Mouse (Mus musculus) neural tube, embryonic 15.5 days (tissue): ENCODE measurements at regions not wholly inside any gene's neighbourhood (a gene's known extent, or its start where the extent isn't known, plus 50 kb on each side); places are given as distances from the start of the nearest gene placed in this dataset.

Experiments used
- ATAC-seq: fragments of 200-750 bp; cut with Nextera tagmentation; 2 replicates; pipeline ENCODE4 v1.8.0; 2017; ENCODE audit warnings: mild to moderate bottlenecking, moderate TSS enrichment, moderate library complexity; ENCODE audit not compliant: low FRiP score
- H3K27ac ChIP-seq: fragments of 300-500 bp; sonication (generic); replicated peaks from 2 replicates; pipeline ENCODE4 v1.5.1; 2015; ENCODE audit warnings: mild to moderate bottlenecking, inconsistent platforms
- H3K27me3 ChIP-seq: fragments of 300-500 bp; sonication (generic); replicated peaks from 2 replicates; pipeline ENCODE4 v1.6.1; 2015; ENCODE audit warnings: inconsistent platforms
- H3K36me3 ChIP-seq: fragments of 300-500 bp; sonication (generic); 2 replicates; pipeline ENCODE4 v1.6.1; 2015; ENCODE audit warnings: inconsistent platforms
- H3K4me1 ChIP-seq: fragments of 300-500 bp; sonication (generic); 2 replicates; pipeline ENCODE4 v1.6.1; 2015; ENCODE audit warnings: inconsistent platforms
- H3K4me2 ChIP-seq: fragments of 300-500 bp; sonication (generic); 2 replicates; pipeline ENCODE4 v1.6.1; 2015; ENCODE audit warnings: inconsistent platforms, mild to moderate bottlenecking, moderate library complexity
- H3K4me3 ChIP-seq: fragments of 300-500 bp; sonication (generic); replicated peaks from 2 replicates; pipeline ENCODE4 v1.5.1; 2015; ENCODE audit warnings: mild to moderate bottlenecking, inconsistent platforms
- H3K9ac ChIP-seq: fragments of 300-500 bp; sonication (generic); replicated peaks from 2 replicates; pipeline ENCODE4 v1.6.1; 2015; ENCODE audit warnings: mild to moderate bottlenecking, inconsistent platforms
- H3K9me3 ChIP-seq: fragments of 300-500 bp; sonication (generic); replicated peaks from 2 replicates; pipeline ENCODE4 v1.6.1; 2016; ENCODE audit warnings: inconsistent platforms
- WGBS: fragments of 180-500 bp; shearing (Covaris S2); methylation state at CpG from one replicate; pipeline ENCODE4 v1.1.7; 2015; ENCODE audit warnings: mixed read lengths; 5-methylcytosine and 5-hydroxymethylcytosine counted together

DNA sequence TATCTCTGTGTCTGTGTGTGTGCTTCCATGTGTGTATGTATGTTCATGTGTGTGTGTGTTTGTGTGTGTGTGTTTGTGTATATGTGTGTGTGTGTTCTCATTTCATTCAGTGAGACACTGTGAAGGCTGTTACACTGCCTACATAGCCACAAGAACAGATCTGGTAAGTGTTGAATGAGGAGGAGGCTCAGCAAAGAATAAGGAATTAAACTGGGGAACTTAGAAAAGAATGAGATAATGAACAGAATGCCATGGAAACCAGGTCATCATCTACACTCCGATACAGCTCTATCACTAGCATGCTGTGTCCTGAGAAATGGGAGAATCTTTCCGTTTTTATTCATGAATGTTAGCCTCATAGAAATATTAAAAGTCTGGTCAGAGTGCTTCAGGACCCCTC lies 495.7 kb downstream of the Pdcd6ip start:
- Histone ChIP-seq H3K4me3 (no peak overlapping the region), H3K4me2 (no peak overlapping the region), H3K27me3 (no peaks in the 10 kb centered on the region), H3K9me3 (no peaks in the 10 kb centered on the region), H3K27ac (no peak overlapping the region), H3K9ac (no peak overlapping the region), H3K36me3 (no peaks in the 10 kb centered on the region), H3K4me1 (peaks cover 7% of the 10 kb centered on the region)
- 83% methylated on average over 2 of the region's 2 CpGs for WGBS
- no peak for ATAC-seq

DNA sequence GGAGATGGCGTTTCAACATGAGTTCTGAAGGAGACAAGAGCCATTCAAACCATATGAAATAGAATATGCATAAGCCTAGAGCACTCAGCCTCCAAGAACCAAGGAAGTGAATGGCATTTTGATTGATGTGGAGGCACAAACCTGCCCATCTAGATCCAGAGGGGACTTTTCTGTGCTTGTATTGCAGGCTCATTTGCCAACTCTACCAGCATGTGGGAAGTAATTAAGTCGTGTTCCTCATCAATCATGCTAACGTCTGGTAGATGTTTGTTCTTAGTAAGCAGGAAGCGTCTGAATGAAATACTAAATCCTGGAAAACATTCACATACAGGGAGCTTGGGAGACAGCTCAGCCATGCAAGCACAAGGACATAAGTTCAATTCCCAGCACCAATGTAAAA lies 499.9 kb downstream of the Pdcd6ip start:
- no peaks in the 10 kb centered on the region for H3K36me3 ChIP-seq
- ATAC-seq = no peak
- WGBS = 36% methylated on average over 4 of the region's 4 CpGs

DNA sequence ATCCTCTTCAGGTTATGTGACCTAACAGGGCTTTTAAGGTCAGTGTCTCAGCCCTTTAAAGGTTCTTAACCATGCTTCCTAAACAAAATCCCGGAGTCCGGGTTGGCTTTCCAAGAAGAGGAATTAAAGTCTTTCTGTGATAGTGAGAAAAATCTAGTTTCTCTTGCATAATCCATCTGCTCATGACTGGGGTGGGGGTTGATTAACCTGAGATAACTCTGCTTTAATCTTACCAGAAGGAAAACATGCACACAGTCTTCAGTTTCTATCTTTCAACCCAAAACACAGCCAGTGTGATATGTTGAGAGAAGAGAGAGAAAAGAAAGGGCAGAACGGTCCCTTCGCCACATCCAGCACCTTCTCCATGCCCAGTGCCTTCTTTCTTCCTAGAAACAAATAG lies 508.8 kb downstream of the Pdcd6ip start:
- 95% methylated on average over 4 of the region's 4 CpGs for WGBS
- ATAC-seq = no peak
- H3K36me3 ChIP-seq = no peaks in the 10 kb centered on the region

More for the DNA sequence above, 499.9 kb downstream of the Pdcd6ip start:
- H3K4me3 ChIP-seq = no peak overlapping the region
- no peak overlapping the region for H3K9ac ChIP-seq
- H3K4me2 ChIP-seq = no peak overlapping the region
- no peaks in the 10 kb centered on the region for H3K4me1 ChIP-seq
- no peaks in the 10 kb centered on the region for H3K9me3 ChIP-seq
- no peak overlapping the region for H3K27ac ChIP-seq
- H3K27me3 ChIP-seq = no peaks in the 10 kb centered on the region

DNA sequence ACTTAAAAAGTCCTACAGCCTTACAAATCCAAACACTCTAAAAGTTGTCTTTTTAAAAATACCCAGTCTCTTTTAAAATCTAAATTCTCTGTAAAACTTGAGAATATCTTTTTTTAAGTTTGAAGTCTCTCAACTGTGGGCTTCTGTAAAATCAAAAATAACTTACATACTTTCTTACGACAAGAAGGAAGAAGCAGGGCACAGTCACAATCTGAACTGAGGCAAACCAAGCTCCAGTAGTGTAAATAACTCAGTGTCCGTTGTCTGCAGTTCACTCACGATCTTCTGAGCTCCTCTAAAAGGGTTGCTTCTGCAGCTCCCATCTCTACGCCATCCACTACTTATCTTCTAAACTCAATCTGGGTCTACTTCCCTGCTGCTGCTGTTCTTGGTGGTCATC lies 512.5 kb downstream of the Pdcd6ip start:
- Histone ChIP-seq H3K27ac (no peak overlapping the region), H3K4me2 (no peak overlapping the region), H3K9ac (no peak overlapping the region), H3K4me3 (no peak overlapping the region), H3K36me3 (no peaks in the 10 kb centered on the region), H3K9me3 (no peaks in the 10 kb centered on the region), H3K27me3 (no peaks in the 10 kb centered on the region), H3K4me1 (no peaks in the 10 kb centered on the region)
- no peak for ATAC-seq
- 94% methylated on average over 4 of the region's 4 CpGs for WGBS

More for the DNA sequence above, 508.8 kb downstream of the Pdcd6ip start:
- H3K9ac ChIP-seq = no peak overlapping the region
- no peak overlapping the region for H3K27ac ChIP-seq
- no peaks in the 10 kb centered on the region for H3K9me3 ChIP-seq
- no peak overlapping the region for H3K4me2 ChIP-seq
- H3K4me1 ChIP-seq = no peaks in the 10 kb centered on the region
- no peak overlapping the region for H3K4me3 ChIP-seq
- no peaks in the 10 kb centered on the region for H3K27me3 ChIP-seq

DNA sequence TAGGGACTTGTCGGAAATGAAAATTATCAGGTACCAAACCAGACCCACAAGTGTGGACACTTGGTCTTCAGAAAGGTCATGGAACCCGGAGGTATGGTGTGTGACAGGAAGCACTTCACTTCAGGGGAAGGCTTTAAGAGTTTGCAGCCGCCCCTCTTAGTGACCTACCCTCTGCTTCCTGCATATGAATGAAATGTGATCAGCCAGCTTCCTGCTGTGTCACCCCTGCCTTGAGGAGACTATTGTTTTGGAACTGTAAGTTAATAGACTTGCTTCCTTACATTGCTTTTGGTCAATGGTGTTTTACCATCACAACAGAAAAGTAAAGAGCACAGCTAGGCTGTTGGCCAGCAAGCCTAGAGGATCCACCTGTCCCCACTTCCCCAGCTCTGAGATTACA lies 515.3 kb downstream of the Pdcd6ip start:
- Histone ChIP-seq H3K4me2 (no peak overlapping the region), H3K36me3 (no peaks in the 10 kb centered on the region), H3K4me1 (no peaks in the 10 kb centered on the region), H3K9me3 (no peaks in the 10 kb centered on the region), H3K4me3 (no peak overlapping the region), H3K9ac (no peak overlapping the region), H3K27ac (no peak overlapping the region), H3K27me3 (no peaks in the 10 kb centered on the region)
- no peak for ATAC-seq
- 74% methylated on average over 3 of the region's 3 CpGs for WGBS

DNA sequence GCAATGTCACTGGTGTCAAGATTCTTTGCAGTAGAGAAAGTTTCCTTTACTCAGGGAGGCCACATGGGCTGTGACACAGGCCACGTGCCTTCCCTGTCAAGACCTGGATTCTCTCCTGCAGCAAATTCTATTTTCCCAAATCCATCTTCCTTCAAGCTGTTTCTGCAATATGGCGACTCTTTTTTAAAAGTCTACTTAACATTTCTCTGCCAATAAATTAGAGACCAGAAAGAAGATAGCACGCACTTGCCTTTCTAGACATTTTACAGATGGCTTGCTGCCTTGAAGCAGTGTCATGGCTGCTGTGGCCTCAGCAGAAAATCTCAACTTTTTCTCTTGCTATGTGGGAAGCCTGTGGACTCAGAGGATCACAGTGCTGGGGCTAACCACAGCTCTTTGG lies 516.9 kb downstream of the Pdcd6ip start:
- ATAC-seq = no peak
- no peaks in the 10 kb centered on the region for H3K4me1 ChIP-seq
- no peak overlapping the region for H3K9ac ChIP-seq
- H3K9me3 ChIP-seq = no peaks in the 10 kb centered on the region
- no peak overlapping the region for H3K4me3 ChIP-seq
- no peak overlapping the region for H3K27ac ChIP-seq
- no peaks in the 10 kb centered on the region for H3K27me3 ChIP-seq
- 87% methylated on average over 3 of the region's 3 CpGs for WGBS
- H3K4me2 ChIP-seq = no peak overlapping the region
- H3K36me3 ChIP-seq = no peaks in the 10 kb centered on the region

DNA sequence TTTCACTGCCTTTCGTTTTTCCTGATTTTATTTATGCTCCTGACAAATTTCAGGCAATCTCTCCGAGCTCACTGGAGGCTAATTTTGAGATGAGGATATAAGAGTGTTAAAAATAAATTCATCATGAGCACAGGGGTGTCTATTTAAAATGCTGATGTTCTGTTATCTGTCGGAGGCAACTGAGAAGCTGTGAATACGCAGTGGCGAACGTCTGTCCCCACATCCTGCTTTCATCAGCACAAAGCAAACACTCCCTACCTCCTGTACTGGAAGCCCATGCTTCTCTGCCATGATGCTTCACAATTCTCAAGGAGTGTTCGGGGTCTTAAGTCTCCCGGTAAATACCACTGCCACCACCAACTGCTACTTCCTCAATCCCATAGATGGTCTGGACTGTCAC lies 526.9 kb downstream of the Pdcd6ip start:
- Histone ChIP-seq H3K4me3 (no peak overlapping the region), H3K9me3 (no peaks in the 10 kb centered on the region), H3K9ac (no peak overlapping the region), H3K27ac (no peak overlapping the region), H3K4me1 (no peaks in the 10 kb centered on the region), H3K27me3 (no peaks in the 10 kb centered on the region), H3K36me3 (no peaks in the 10 kb centered on the region), H3K4me2 (no peak overlapping the region)
- no peak for ATAC-seq
- 79% methylated on average over 8 of the region's 8 CpGs for WGBS

DNA sequence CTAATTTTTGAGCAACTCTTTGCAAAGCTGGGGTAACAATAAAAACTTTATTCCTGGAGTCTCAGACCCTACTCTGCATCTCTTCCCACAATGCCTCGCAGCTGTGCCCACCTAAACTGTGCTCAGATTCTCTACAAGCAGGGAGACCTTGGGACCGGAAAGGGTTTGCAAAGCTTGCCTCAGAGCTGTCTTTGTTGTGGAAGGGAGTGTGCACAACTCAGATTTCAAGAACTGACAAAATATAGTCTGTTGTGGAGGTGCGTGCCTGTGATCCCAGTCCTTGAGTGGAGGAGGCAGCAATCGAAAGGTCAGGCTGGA lies 530.2 kb downstream of the Pdcd6ip start:
- Histone ChIP-seq H3K4me3 (no peak overlapping the region), H3K36me3 (no peaks in the 10 kb centered on the region), H3K4me1 (no peaks in the 10 kb centered on the region), H3K4me2 (no peak overlapping the region), H3K9ac (no peak overlapping the region), H3K27ac (no peak overlapping the region), H3K27me3 (no peaks in the 10 kb centered on the region), H3K9me3 (no peaks in the 10 kb centered on the region)
- no peak for ATAC-seq
- WGBS = 94% methylated on average over 4 of the region's 4 CpGs

DNA sequence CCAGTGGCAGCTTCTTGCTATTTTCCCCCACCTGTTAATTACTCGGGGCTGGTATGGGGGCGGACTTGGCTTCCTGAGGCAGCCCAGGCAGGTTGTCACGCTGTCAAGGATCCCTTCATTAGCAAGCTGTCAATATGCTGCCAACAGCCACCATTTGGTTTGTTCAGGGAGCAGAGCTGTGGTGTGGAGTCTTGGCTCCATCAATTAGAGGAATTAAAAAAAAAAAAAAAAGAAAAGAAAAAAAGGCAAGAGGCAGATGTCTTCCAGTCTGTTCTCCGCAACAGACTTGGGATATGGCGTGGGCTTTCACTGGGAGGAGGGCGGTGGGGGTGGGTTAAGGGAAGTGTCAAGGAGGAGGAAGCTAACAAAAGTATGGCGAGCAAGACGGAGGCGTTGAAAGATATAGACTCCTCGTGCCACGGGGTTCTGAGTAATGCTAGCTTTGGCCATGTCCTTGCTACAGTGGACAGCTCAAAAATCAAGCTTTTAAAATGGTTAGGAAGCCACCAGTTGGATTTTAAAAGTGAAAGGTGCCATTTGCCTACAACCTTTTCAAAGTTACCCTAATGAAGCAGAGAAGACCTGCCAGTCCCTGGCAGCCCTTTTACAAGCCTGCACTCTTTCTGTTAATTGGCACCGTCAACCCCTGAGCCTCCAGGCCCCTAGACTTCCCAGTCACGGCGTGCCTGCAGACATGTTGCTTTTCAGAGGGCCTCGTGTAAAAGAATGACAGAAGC lies 530.7 kb downstream of the Pdcd6ip start:
- Histone ChIP-seq H3K27ac (no peak overlapping the region), H3K36me3 (no peaks in the 10 kb centered on the region), H3K4me1 (no peaks in the 10 kb centered on the region), H3K9ac (no peak overlapping the region), H3K4me2 (no peak overlapping the region), H3K4me3 (no peak overlapping the region), H3K9me3 (no peaks in the 10 kb centered on the region), H3K27me3 (no peaks in the 10 kb centered on the region)
- WGBS = 67% methylated on average over 15 of the region's 15 CpGs
- no peak for ATAC-seq

DNA sequence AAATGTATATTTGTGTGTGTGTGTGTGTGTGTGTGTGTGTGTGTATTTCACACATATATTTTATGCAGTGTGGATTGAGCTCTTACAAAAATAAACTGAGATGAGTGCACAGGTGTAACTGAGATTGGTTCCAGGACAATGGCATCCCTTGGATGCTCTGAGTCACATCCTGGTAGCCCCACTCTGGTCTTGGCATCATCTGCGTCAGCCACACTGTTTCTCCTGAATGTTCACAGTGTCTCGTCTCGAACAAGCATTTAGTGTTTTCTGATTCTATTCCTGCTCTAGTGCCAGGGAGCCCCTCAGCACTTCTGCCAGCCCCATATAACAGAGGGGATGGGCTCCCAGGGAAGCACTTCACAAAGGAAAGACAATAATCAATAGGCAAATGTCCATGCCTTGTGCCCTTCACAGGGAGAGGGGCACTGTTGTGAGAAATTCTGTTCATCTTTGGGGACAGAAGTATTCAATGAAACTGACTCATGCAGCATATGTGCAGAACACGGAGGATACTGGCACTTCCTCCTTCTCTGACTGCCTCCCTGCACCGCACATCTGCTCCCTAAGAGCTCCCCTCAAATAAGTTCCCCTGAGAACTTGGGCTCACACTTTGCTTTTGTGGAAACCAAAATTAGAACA lies 536.2 kb downstream of the Pdcd6ip start:
- H3K9me3 ChIP-seq = no peaks in the 10 kb centered on the region
- H3K4me1 ChIP-seq = no peaks in the 10 kb centered on the region
- WGBS = 75% methylated on average over 5 of the region's 5 CpGs
- no peak overlapping the region for H3K4me3 ChIP-seq
- no peak overlapping the region for H3K27ac ChIP-seq
- H3K9ac ChIP-seq = no peak overlapping the region
- ATAC-seq = no peak
- H3K27me3 ChIP-seq = no peaks in the 10 kb centered on the region
- H3K4me2 ChIP-seq = no peak overlapping the region
- no peaks in the 10 kb centered on the region for H3K36me3 ChIP-seq

DNA sequence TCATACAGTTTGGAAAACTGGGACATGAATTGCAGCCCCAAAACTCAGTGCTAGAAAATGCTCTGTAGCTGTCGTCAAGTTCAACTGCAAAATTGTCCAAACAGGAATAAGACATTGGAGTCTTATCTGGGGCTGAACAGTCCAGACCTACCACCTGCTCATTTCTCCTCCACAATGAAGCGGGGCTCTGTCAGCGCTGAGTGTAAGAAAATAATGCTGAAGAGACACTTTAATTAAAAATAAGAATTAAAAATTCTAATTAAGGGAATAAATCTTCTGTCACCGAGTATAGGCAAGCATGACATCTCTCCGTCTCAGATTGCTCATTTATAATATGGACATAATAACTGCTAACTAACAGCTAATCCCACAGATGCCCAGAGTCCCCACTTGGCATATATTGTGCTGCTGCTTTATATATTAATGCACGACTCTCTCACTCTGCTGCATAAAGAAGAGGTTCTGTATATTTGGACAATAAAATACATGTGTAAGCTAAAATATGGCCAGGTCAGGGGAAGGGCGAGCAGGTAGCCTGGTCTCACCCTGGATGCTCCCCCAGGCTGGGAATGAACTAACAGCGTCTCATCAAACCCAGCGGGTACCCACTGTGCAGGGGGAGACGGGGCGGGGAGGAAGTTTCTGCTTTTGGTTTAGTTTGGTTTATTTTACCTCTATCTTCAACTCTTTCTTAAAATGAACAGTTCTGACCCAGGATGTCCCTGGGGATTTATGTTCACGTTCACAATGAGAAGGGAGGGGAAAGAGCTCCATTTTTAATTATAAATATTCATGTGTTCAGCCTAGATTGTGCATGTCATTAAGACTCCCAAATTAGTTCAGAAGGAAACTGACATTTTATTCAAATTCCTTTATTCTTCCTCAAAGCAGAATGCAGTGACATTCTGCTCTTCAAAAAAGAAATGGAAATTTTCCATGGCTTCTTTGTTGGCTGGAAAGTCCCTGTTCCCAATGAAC lies 544.9 kb downstream of the Pdcd6ip start:
- ATAC-seq = peak; percentile 80; the same call in 1 of the 2 replicates
- no peak overlapping the region; the same call in 1 of the 2 replicates for H3K27ac ChIP-seq

More for the DNA sequence above, 544.9 kb downstream of the Pdcd6ip start:
- no peak overlapping the region for H3K4me2 ChIP-seq
- no peaks in the 10 kb centered on the region for H3K36me3 ChIP-seq
- H3K9me3 ChIP-seq = no peaks in the 10 kb centered on the region
- H3K27me3 ChIP-seq = no peaks in the 10 kb centered on the region
- no peak overlapping the region for H3K4me3 ChIP-seq
- H3K9ac ChIP-seq = no peak overlapping the region
- WGBS = 42% methylated on average over 12 of the region's 12 CpGs
- H3K4me1 ChIP-seq = peaks cover 12% of the 10 kb centered on the region; the same call in 1 of the 2 replicates
